Mouse (Mus musculus) forebrain, embryonic 15.5 days (tissue): ENCODE results near the gene Olfr1112. TPM values are rescaled to one million over a fixed set of nuclear protein-coding genes. Genes with fewer than 3 reads are reported as not detected.
"Not testable (repeated sequence)": the region's sequence is repeated elsewhere in the genome, so short reads cannot be mapped to it uniquely, and the experiment has no call there.

Source experiments
- ATAC-seq: fragments of 200-750 bp; cut with Nextera tagmentation; replicated peaks from 2 replicates; pipeline ENCODE4 v1.8.0; 2017; ENCODE audit warnings: mild to moderate bottlenecking, moderate TSS enrichment, moderate library complexity
- H3K27ac ChIP-seq: fragments of 300-500 bp; sonication (generic); replicated peaks from 2 replicates; pipeline ENCODE4 v1.5.1; 2015; ENCODE audit warnings: mild to moderate bottlenecking, inconsistent platforms
- H3K27me3 ChIP-seq: fragments of 300-500 bp; sonication (generic); 2 replicates; pipeline ENCODE4 v1.6.1; 2015; ENCODE audit warnings: inconsistent platforms
- H3K36me3 ChIP-seq: fragments of 300-500 bp; sonication (generic); 2 replicates; pipeline ENCODE4 v1.6.1; 2015; ENCODE audit warnings: mild to moderate bottlenecking, inconsistent platforms
- H3K4me1 ChIP-seq: fragments of 300-500 bp; sonication (generic); 2 replicates; pipeline ENCODE4 v1.6.1; 2015; ENCODE audit warnings: inconsistent platforms
- H3K4me2 ChIP-seq: fragments of 300-500 bp; sonication (generic); replicated peaks from 2 replicates; pipeline ENCODE4 v1.6.1; 2015; ENCODE audit warnings: mild to moderate bottlenecking, inconsistent platforms
- H3K4me3 ChIP-seq: fragments of 300-500 bp; sonication (generic); 2 replicates; pipeline ENCODE4 v1.5.1; 2015; ENCODE audit warnings: mild to moderate bottlenecking, inconsistent platforms
- H3K9ac ChIP-seq: fragments of 300-500 bp; sonication (generic); replicated peaks from 2 replicates; pipeline ENCODE4 v1.6.1; 2015; ENCODE audit warnings: mild to moderate bottlenecking, inconsistent platforms
- H3K9me3 ChIP-seq: fragments of 300-500 bp; sonication (generic); 2 replicates; pipeline ENCODE4 v1.6.1; 2016; ENCODE audit warnings: inconsistent platforms
- WGBS: fragments of 180-500 bp; shearing (Covaris S2); methylation state at CpG from one replicate; pipeline ENCODE4 v1.1.7; 2015; ENCODE audit warnings: mixed read lengths; 5-methylcytosine and 5-hydroxymethylcytosine counted together
- polyA plus RNA-seq: library from polyadenylated mRNA; unstranded; fragments of >200 nt; fragmentation: Nextera tagmentation; extraction: Ambion mirVana; gene quantifications from 2 replicates; pipeline ENCODE4 v1.2.1, GENCODE M21; 2015

Gene Olfr1112
- not detected in 2 replicates for polyA plus RNA-seq

DNA sequence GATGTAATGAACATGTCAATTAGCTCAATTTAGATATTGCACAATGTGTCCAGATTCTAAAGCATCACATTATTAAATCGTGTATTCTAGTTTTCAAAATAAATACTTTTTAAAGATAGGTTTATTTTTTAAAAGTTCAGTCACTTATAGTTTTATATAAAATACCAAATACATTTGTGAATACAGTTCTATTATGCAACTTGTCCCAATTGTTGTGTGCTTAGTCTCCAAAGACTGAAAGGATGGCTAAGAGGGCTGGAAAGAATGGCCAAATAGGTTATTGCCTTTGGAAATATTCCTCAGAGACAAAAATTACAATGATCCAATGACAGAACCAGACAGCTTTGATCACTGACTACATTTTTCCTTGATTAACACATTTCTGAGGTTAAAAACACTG, at the start of gene Olfr1112:
Gene Olfr1112 (plus strand): TSS at position 301 of the 400 bp plus-strand sequence.
- H3K9me3 ChIP-seq: no peaks in the 10 kb centered on the region
- no peak within 1 kb of the TSS for H3K4me2 ChIP-seq
- no peak within 1 kb of the TSS for H3K9ac ChIP-seq
- WGBS: 93% methylated on average over 1 of the region's 1 CpGs
- H3K36me3 ChIP-seq: no peaks in the 10 kb centered on the region
- no peak within 1 kb of the TSS for H3K27ac ChIP-seq
- H3K4me3 ChIP-seq: no peak within 1 kb of the TSS
- H3K27me3 ChIP-seq: no peaks in the 10 kb centered on the region
- ATAC-seq: no peak
- H3K4me1 ChIP-seq: no peaks in the 10 kb centered on the region

- H3K4me1 ChIP-seq: no peaks in the 10 kb centered on the region
- ATAC-seq: no peak
- no peaks in the 10 kb centered on the region for H3K9me3 ChIP-seq
- H3K9ac ChIP-seq: no peak within 1 kb of the TSS
- H3K27me3 ChIP-seq: no peaks in the 10 kb centered on the region
- H3K36me3 ChIP-seq: no peaks in the 10 kb centered on the region
- no peak within 1 kb of the TSS for H3K4me3 ChIP-seq
- no peak within 1 kb of the TSS for H3K4me2 ChIP-seq
- H3K27ac ChIP-seq: no peak within 1 kb of the TSS
- 79% methylated on average over 1 of the region's 1 CpGs for WGBS
These were observed 47.4 kb upstream of the Olfr1112 start, which contains the start of gene Olfr1110 for GRCm38 (mm10) chr2:87140200-87140599. TSS of gene Olfr1110 (minus strand) at chr2:87140300.

- no peak for ATAC-seq
- no peaks in the 10 kb centered on the region for H3K27me3 ChIP-seq
- no peak within 1 kb of the TSS for H3K4me3 ChIP-seq
- no peaks in the 10 kb centered on the region for H3K4me1 ChIP-seq
- no peak within 1 kb of the TSS for H3K4me2 ChIP-seq
- no peaks in the 10 kb centered on the region for H3K9me3 ChIP-seq
- no peaks in the 10 kb centered on the region for H3K36me3 ChIP-seq
- H3K9ac ChIP-seq: no peak within 1 kb of the TSS
- no peak within 1 kb of the TSS for H3K27ac ChIP-seq
These were observed 35.1 kb upstream of the Olfr1112 start, which contains the start of gene Olfr1111 for GRCm38 (mm10) chr2:87152524-87152923. TSS of gene Olfr1111 (minus strand) at chr2:87152624.

- WGBS: 89% methylated on average over 2 of the region's 2 CpGs
- H3K36me3 ChIP-seq, ATAC-seq, H3K27ac ChIP-seq, H3K9me3 ChIP-seq, H3K27me3 ChIP-seq, H3K4me3 ChIP-seq, H3K4me2 ChIP-seq, H3K9ac ChIP-seq, H3K4me1 ChIP-seq: not testable (repeated sequence)
These were observed 19.9 kb upstream of the Olfr1112 start for GRCm38 (mm10) chr2:87167731-87168130.

- WGBS: 91% methylated on average over 2 of the region's 2 CpGs
- H3K4me3 ChIP-seq: no peak within 1 kb of the TSS
- ATAC-seq: no peak
- H3K4me1 ChIP-seq: no peaks in the 10 kb centered on the region
- H3K9ac ChIP-seq: no peak within 1 kb of the TSS
- no peaks in the 10 kb centered on the region for H3K36me3 ChIP-seq
- H3K9me3 ChIP-seq: no peaks in the 10 kb centered on the region
- no peak within 1 kb of the TSS for H3K27ac ChIP-seq
- H3K27me3 ChIP-seq: no peaks in the 10 kb centered on the region
- H3K4me2 ChIP-seq: no peak within 1 kb of the TSS
These were observed 21.1 kb downstream of the Olfr1112 start, which contains the start of gene Olfr1113 for GRCm38 (mm10) chr2:87208670-87209069. TSS of gene Olfr1113 (plus strand) at chr2:87208970.

Other genes starting within 250 kb of the Olfr1112 start
- gene Olfr1099, start 227.1 kb upstream of the Olfr1112 start, polyA plus RNA-seq: not detected in 2 replicates
- gene Olfr1100, start 207.8 kb upstream of the Olfr1112 start, polyA plus RNA-seq: not detected in 2 replicates
- not detected in 2 replicates for gene Olfr1101, start 196.6 kb upstream of the Olfr1112 start, polyA plus RNA-seq
- gene Olfr1102, start 189.4 kb upstream of the Olfr1112 start, polyA plus RNA-seq: not detected in 2 replicates
- gene Olfr1104, start 160.7 kb upstream of the Olfr1112 start, polyA plus RNA-seq: not detected in 2 replicates
- not detected in 2 replicates for gene Olfr1105, start 151.3 kb upstream of the Olfr1112 start, polyA plus RNA-seq
- not detected in 2 replicates for gene Olfr1106, start 135.5 kb upstream of the Olfr1112 start, polyA plus RNA-seq
- gene Olfr1107, start 112.0 kb upstream of the Olfr1112 start, polyA plus RNA-seq: not detected in 2 replicates
- not detected in 2 replicates for gene Olfr1109, start 91.8 kb upstream of the Olfr1112 start, polyA plus RNA-seq
- not detected in 2 replicates for gene Olfr259, start 73.2 kb upstream of the Olfr1112 start, polyA plus RNA-seq
- gene Olfr1110, start 47.5 kb upstream of the Olfr1112 start, polyA plus RNA-seq: not detected in 2 replicates
- gene Olfr1111, start 35.2 kb upstream of the Olfr1112 start, polyA plus RNA-seq: not detected in 2 replicates
- gene Olfr1113, start 21.2 kb downstream of the Olfr1112 start, polyA plus RNA-seq: not detected in 2 replicates
- not detected in 2 replicates for gene Olfr1115, start 60.2 kb downstream of the Olfr1112 start, polyA plus RNA-seq
- not detected in 2 replicates for gene Olfr1116, start 79.7 kb downstream of the Olfr1112 start, polyA plus RNA-seq
- gene Olfr1118, start 119.8 kb downstream of the Olfr1112 start, polyA plus RNA-seq: not detected in 2 replicates
- gene Olfr1120, start 167.0 kb downstream of the Olfr1112 start, polyA plus RNA-seq: not detected in 2 replicates
- gene Olfr1121, start 182.1 kb downstream of the Olfr1112 start, polyA plus RNA-seq: not detected in 2 replicates
- gene Olfr1122, start 198.1 kb downstream of the Olfr1112 start, polyA plus RNA-seq: not detected in 2 replicates
- gene Olfr1123, start 228.8 kb downstream of the Olfr1112 start, polyA plus RNA-seq: not detected in 2 replicates
- 0.08 TPM in 1 of 2 replicates, not detected in the other for gene Olfr1124, start 242.5 kb downstream of the Olfr1112 start, polyA plus RNA-seq